Mouse (Mus musculus) thymus, postnatal 0 days (tissue): ENCODE data around the gene Psmd2. TPM values are rescaled to one million over a fixed set of nuclear protein-coding genes. Genes with fewer than 3 reads are reported as not detected.
A peak's percentile ranks its signal among the peaks of the same experiment; 100 is the strongest.

Source experiments
- DNase-seq: peaks from one replicate; pipeline ENCODE4 v3.0.0-alpha.2; 2015; ENCODE audit warnings: low spot score
- polyA plus RNA-seq: library from polyadenylated mRNA; unstranded; fragments of >200 nt; fragmentation: Nextera tagmentation; extraction: Ambion mirVana; gene quantifications from 2 replicates; pipeline ENCODE4 v1.2.1, GENCODE M21; 2015

The Psmd2 gene
- 264 TPM in 2 replicates for polyA plus RNA-seq

GRCm38 (mm10) chr16:20651076-20651946 is at the start of gene Psmd2:
Gene Psmd2 (plus strand): TSS chr16:20651652.
- peak; percentile 89 for DNase-seq

DNA sequence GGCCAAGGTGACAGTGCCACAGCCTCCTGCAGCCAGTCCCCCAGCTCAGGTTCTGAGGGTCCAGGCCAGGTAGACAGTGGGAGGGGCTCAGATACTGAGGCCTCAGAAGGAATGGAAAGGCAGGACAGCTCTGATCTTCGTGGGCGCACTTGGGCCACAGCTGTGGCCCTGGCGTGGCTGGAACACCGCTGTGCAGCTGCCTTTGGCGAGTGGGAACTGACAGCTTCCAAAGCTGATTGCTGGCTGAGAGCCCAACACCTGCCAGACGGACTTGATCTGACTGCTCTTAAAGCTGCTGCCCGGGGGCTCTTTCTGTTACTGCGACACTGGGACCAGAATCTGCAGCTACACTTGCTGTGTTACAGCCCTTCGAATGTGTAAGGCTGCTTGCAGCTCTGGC is 46.7 kb upstream of the Psmd2 start:
- DNase-seq = no peak

DNA sequence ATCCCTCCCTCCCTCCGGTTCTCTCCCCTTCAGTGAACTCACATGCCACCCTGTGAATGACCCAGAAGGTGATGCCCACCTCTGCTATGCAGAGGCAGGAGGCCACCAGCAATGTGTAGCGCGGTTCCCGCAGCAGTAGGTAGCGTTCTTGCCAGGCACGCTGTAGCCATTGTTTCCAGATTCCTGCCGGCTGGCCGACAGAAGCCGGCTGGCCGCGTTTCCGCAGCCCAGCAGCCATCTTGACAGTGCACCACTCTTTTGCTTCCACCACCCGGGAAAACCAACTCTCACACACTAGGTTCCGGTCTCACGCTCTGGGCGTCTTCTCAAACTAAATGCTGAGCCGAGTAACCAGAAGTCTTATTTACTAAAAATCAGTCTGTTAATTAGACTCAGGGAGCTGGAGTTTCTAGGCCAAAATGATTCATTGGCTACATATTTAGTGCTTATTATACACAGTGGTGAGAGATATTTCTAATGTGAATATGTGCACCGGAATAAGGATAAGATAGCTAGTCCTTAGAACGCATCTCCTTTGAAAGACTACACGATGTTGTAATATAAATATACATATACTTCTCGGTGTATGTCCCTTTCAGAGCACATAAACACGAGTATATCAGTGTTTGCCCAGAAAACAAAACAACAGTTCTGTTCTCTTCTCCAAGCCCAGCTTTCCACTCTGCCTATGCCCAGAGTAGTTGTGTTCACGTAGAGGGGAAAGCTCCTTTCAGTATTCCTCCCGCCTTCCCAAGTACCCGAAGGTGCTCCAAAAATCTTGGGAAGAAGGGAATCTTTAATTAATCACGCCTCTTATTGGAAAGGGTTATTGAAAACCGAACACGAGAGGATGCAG is 40.7 kb upstream of the Psmd2 start:
- peak; percentile 84 for DNase-seq

DNA sequence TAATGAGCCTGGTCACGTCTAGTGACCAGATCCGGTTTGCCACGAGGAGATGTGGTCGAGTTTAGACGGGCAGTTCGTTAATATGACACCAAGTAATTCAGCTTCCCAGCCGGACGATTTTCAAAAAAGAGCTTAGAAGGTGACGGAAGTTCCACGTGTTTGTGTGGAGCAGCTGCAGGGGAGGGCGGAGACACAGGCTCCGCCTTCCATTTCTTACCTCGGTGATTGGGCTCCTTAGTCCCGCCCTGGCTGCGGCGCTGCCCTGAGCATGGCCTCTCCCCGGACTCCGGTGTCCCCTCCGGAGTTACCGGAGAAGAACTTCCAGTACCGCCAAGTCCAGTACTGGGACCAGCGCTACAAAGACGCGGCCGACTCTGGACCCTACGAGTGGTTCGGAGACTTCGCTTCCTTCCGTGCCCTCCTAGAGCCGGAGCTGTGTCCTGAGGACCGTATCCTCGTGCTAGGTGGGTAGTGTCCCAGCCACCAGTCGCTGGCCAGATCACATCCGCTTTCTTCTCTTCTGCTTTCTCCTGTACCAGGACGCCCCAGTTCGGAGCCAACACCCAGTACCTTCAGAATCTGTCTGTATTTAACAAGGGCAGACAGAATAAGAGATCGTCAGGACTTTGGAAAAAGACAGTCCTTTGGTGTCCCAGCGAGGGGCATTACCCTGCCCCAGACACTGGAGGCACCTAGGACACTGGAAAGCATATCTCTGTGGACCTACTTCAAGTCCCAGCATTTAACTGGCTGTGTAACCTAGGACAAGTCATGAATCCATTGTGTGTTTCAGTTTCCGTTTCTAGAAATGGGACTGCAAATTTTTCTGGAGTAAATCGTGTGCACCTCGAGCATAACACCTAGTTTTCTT is 39.9 kb upstream of the Psmd2 start, which contains the start of the genes Eef1akmt4, Gm49333 and Alg3:
TSS of gene Eef1akmt4 (plus strand) at position 237 of the 871 bp plus-strand sequence.
TSS of gene Gm49333 (plus strand) at position 254 of the 871 bp plus-strand sequence.
TSS of gene Alg3 (minus strand) at position 379 of the 871 bp plus-strand sequence.
- DNase-seq = peak; percentile 90

GRCm38 (mm10) chr16:20619541-20620398 is 31.7 kb upstream of the Psmd2 start:
- DNase-seq = peak; percentile 15

GRCm38 (mm10) chr16:20620399-20620735 is 31.1 kb upstream of the Psmd2 start:
- DNase-seq = peak; percentile 7

DNA sequence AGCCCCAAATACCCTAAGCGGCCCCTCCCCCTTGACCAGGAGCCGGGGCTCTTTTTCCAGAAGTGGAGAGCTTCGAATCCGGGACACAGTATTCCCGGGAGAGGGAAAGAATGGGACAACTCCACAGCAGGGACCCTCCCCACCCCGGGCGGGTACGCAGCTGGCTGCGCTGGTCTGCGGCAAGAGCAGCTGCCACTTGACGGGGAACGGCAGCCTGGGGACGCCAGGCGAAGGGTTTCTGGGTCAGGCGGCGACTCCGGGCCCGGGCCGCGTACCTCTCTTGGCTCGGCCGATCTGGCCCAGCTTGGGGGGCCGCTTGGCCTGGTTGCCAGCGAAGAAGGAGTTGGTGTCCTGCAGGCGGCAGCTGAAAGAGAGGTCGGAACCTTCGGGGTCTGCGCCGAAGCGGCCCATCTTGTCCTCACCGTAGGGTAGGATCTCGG is 30.7 kb upstream of the Psmd2 start:
- DNase-seq = no peak

DNA sequence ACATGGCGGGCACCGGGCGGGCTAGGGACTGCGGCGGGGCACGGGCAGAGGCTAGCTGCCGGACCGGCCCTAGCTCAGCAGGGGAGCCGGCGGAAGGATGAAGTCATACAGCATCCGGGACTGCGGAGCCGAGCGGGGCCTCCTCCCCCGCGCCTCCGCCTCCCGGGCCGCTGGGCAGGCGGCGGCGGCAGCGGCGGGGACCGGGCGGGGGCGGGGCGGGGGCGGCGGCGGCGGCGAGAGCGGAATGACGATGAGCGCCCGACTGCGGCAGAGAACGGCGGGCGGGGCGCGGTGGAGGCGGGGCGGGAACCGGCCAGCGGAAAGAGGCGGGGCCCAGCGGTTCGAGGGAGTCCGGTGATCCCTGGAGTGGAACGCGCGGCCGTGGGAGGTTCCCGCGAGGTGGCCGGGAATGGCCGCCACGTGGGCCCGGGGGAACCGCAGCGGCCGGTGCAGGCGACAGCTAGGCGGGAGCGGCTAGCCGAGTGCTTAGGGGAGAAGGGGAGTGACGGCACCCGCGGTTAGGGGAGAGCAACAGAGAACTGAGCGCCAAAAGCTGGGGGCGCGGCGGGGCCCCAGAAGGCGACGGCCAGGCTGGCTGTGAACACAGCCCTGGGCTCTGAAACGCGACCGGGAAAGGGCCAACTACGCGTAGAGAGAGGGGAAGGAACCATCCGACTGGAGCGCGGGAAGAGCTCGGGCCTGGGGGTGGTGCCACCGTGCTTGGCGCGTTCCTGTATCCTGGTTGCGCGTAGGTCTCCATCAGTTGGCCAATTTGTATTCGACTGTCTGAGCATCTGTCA is 30.1 kb upstream of the Psmd2 start, which contains the start of gene Camk2n2:
TSS of gene Camk2n2 (minus strand) at position 97 of the 800 bp plus-strand sequence.
- DNase-seq = peak; percentile 34

GRCm38 (mm10) chr16:20621991-20622685 is 29.3 kb upstream of the Psmd2 start:
- peak; percentile 19 for DNase-seq

- no peak for DNase-seq
These were observed 28.2 kb upstream of the Psmd2 start for GRCm38 (mm10) chr16:20623211-20623610.

GRCm38 (mm10) chr16:20628871-20629391 is 22.5 kb upstream of the Psmd2 start:
- DNase-seq = no peak

DNA sequence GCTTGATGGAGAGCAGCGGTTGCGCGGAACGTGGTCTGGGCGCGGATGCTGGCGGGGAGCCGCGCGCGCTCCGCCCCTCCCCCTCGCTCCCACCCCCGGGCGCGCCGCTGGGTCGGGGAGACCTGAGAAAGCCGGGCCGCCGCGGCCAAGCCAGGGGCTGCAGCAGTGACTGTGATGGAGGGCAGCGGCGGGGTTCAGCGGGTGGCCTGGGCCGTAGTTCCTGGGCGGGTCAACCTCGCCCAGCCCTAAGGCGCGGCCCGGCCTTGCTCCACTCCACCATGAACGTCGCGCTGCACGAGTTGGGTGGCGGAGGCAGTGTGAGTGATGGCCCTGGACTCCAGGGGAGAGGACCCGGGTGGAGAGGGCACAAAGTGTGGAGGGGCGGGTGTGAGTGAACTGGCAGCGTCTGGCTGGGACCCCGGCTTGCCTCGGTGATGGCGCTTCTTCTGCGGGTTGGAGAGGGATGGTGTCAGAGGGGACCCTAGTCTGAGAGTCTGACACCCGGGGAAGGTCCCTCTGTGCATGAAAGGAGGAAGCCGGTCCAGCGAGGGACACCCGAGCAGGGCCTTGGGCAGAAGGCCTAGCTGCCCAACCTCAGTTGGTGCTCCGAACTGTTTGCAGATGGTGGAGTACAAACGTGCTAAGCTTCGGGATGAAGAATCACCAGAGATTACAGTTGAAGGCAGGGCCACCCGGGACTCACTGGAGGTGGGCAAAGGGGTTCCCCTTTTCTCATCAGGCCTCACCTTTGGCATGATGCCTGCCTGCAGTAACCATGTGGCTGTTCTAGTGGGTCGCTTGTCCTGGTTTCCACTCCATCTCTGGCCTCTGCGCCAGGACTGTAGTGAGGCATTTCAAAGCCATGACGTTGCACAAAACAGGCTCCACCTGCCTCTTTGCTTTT is 21.5 kb upstream of the Psmd2 start, which contains the start of gene Ece2:
TSS of gene Ece2 (plus strand) at position 98 of the 904 bp plus-strand sequence.
- DNase-seq = no peak

GRCm38 (mm10) chr16:20637410-20637809 is 14.0 kb upstream of the Psmd2 start:
- DNase-seq = no peak

DNA sequence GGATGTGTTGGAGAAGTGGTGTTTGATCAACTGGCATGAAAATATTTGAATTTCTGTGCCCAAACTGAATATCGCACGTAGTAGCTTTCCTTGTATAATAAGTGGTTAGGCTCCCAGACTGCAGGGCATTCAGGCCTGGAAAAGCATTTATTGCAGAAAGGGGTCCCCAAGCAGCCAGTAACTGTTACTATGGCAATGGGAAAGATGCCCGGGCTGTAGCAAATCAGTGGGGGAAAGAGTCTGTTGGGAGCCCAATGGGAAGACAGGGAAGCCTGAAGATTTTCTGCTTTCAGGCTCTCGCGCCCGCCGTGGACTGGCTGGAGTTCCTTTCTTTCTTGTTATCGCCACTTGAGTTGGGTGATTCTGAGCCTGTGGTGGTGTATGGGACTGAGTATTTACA is 13.1 kb upstream of the Psmd2 start:
- DNase-seq = no peak

DNA sequence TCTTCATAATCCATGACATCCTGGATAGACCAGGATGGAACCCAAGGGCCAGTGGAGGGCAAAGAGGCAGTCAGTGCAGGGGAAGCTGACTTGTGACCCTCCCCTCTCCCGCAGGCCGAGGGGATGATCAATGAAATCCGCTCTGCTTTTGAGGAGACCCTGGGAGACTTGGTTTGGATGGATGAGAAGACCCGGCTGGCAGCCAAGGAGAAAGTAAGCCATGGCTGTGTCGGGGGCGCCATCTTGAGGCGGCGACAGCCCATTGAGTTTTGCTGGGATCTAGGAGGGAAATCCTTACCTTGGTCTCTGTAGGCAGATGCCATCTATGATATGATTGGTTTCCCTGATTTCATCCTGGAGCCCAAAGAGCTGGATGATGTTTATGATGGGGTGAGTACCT is 9.3 kb upstream of the Psmd2 start:
- DNase-seq = peak; percentile 56

- DNase-seq = no peak
These were observed 7.5 kb upstream of the Psmd2 start for GRCm38 (mm10) chr16:20643911-20644310.

GRCm38 (mm10) chr16:20651947-20652310 is 477 bp downstream of the Psmd2 start:
- peak; percentile 5 for DNase-seq
